Mouse (Mus musculus): ENCODE results near the gene Fbxo47. TPM values are rescaled to one million over a fixed set of nuclear protein-coding genes. Genes with fewer than 3 reads are reported as not detected.

Fbxo47 gene
- polyA plus RNA-seq, 1 experiment from 2014 or later: 0.60 TPM

GRCm38 (mm10) chr11:97897568-97898185 lies 13.7 kb upstream of the Fbxo47 start:
- Histone ChIP-seq H3K9ac (replicated peaks; ENCODE audit: low read length) (no peak overlapping the region), H3K27me3 (ENCODE audit: control insufficient read depth, insufficient read depth, low read length) (no peaks in the 10 kb centered on the region), H3K4me1 (ENCODE audit: control insufficient read depth, insufficient read depth, low read length) (no peaks in the 10 kb centered on the region), H3K9me3 (replicated peaks; ENCODE audit: control insufficient read depth, low read length) (no peaks in the 10 kb centered on the region), H3K36me3 (replicated peaks; ENCODE audit: control insufficient read depth, insufficient read depth, low read depth, low read length) (no peaks in the 10 kb centered on the region), H3K4me3 (ENCODE audit: low read depth, low read length) (no peak overlapping the region), H3K27ac (replicated peaks; ENCODE audit: low read depth, low read length) (no peak overlapping the region), H3K4me2 (ENCODE audit: low read depth, low read length) (no peak overlapping the region)
- ATAC-seq (replicated peaks; ENCODE audit: insufficient number of reproducible peaks, low FRiP score, low TSS enrichment, low read depth) (no peak), DNase-seq (ENCODE audit: low spot score) (no peak)
- WGBS: 73% methylated on average over 3 of the region's 3 CpGs

GRCm38 (mm10) chr11:97896655-97897054 lies 12.7 kb upstream of the Fbxo47 start:
- no peak for DNase-seq (ENCODE audit: low spot score)
- Histone ChIP-seq H3K4me1 (ENCODE audit: control insufficient read depth, insufficient read depth, low read length) (no peaks in the 10 kb centered on the region), H3K27ac (replicated peaks; ENCODE audit: low read depth, low read length) (no peak overlapping the region), H3K9me3 (replicated peaks; ENCODE audit: control insufficient read depth, low read length) (no peaks in the 10 kb centered on the region), H3K36me3 (replicated peaks; ENCODE audit: control insufficient read depth, insufficient read depth, low read depth, low read length) (no peaks in the 10 kb centered on the region), H3K4me3 (ENCODE audit: low read depth, low read length) (no peak overlapping the region), H3K4me2 (ENCODE audit: low read depth, low read length) (no peak overlapping the region), H3K27me3 (ENCODE audit: control insufficient read depth, insufficient read depth, low read length) (no peaks in the 10 kb centered on the region), H3K9ac (replicated peaks; ENCODE audit: low read length) (no peak overlapping the region)
- no peak for ATAC-seq (replicated peaks; ENCODE audit: insufficient number of reproducible peaks, low FRiP score, low TSS enrichment, low read depth)
- 81% methylated on average over 4 of the region's 4 CpGs for WGBS

GRCm38 (mm10) chr11:97891821-97892220 lies 7.9 kb upstream of the Fbxo47 start:
- no peak for ATAC-seq (replicated peaks; ENCODE audit: insufficient number of reproducible peaks, low FRiP score, low TSS enrichment, low read depth)

GRCm38 (mm10) chr11:97885296-97885915 lies 1.5 kb upstream of the Fbxo47 start:
- no peaks in the 10 kb centered on the region for H3K27me3 ChIP-seq (ENCODE audit: control insufficient read depth, insufficient read depth, low read length)
- H3K27ac ChIP-seq (replicated peaks; ENCODE audit: low read depth, low read length): no peak overlapping the region
- no peak overlapping the region for H3K4me3 ChIP-seq (ENCODE audit: low read depth, low read length)
- no peaks in the 10 kb centered on the region for H3K4me1 ChIP-seq (ENCODE audit: control insufficient read depth, insufficient read depth, low read length)
- no peak for ATAC-seq (replicated peaks; ENCODE audit: insufficient number of reproducible peaks, low FRiP score, low TSS enrichment, low read depth)
- WGBS: 95% methylated on average over 2 of the region's 2 CpGs
- no peak overlapping the region for H3K9ac ChIP-seq (replicated peaks; ENCODE audit: low read length)
- DNase-seq (ENCODE audit: low spot score): no peak
- no peaks in the 10 kb centered on the region for H3K9me3 ChIP-seq (replicated peaks; ENCODE audit: control insufficient read depth, low read length)
- H3K36me3 ChIP-seq (replicated peaks; ENCODE audit: control insufficient read depth, insufficient read depth, low read depth, low read length): no peaks in the 10 kb centered on the region
- H3K4me2 ChIP-seq (ENCODE audit: low read depth, low read length): no peak overlapping the region

More at GRCm38 (mm10) chr11:97891821-97892220, 7.9 kb upstream of the Fbxo47 start:
- Histone ChIP-seq H3K4me2 (ENCODE audit: low read depth, low read length) (no peak overlapping the region), H3K4me1 (ENCODE audit: control insufficient read depth, insufficient read depth, low read length) (no peaks in the 10 kb centered on the region), H3K27me3 (ENCODE audit: control insufficient read depth, insufficient read depth, low read length) (no peaks in the 10 kb centered on the region), H3K4me3 (ENCODE audit: low read depth, low read length) (no peak overlapping the region), H3K9me3 (replicated peaks; ENCODE audit: control insufficient read depth, low read length) (no peaks in the 10 kb centered on the region), H3K36me3 (replicated peaks; ENCODE audit: control insufficient read depth, insufficient read depth, low read depth, low read length) (no peaks in the 10 kb centered on the region), H3K9ac (replicated peaks; ENCODE audit: low read length) (no peak overlapping the region), H3K27ac (replicated peaks; ENCODE audit: low read depth, low read length) (no peak overlapping the region)
- 71% methylated on average over 5 of the region's 5 CpGs for WGBS
- DNase-seq (ENCODE audit: low spot score): no peak

- H3K4me1 ChIP-seq (ENCODE audit: control insufficient read depth, insufficient read depth, low read length): no peaks in the 10 kb centered on the region
- no peak overlapping the region for H3K27ac ChIP-seq (replicated peaks; ENCODE audit: low read depth, low read length)
- no peaks in the 10 kb centered on the region for H3K36me3 ChIP-seq (replicated peaks; ENCODE audit: control insufficient read depth, insufficient read depth, low read depth, low read length)
- DNase-seq (ENCODE audit: low spot score): no peak
- no peak for ATAC-seq (replicated peaks; ENCODE audit: insufficient number of reproducible peaks, low FRiP score, low TSS enrichment, low read depth)
- no peaks in the 10 kb centered on the region for H3K27me3 ChIP-seq (ENCODE audit: control insufficient read depth, insufficient read depth, low read length)
- peak overlapping the region; percentile 46 for H3K4me3 ChIP-seq (ENCODE audit: low read depth, low read length)
- 0 out of 2 replicates have a peak overlapping the region, but pooled peaks have one; percentile 2 for H3K9ac ChIP-seq (replicated peaks; ENCODE audit: low read length)
- H3K4me2 ChIP-seq (ENCODE audit: low read depth, low read length): peak overlapping the region; percentile 21; the same call in 1 of the 2 replicates
- no peaks in the 10 kb centered on the region for H3K9me3 ChIP-seq (replicated peaks; ENCODE audit: control insufficient read depth, low read length)
- 26% methylated on average over 7 of the region's 7 CpGs for WGBS
Observed at GRCm38 (mm10) chr11:97884601-97885185, 739 bp upstream of the Fbxo47 start.

GRCm38 (mm10) chr11:97883542-97883917 lies 424 bp downstream of the Fbxo47 start:
- Histone ChIP-seq H3K4me2 (ENCODE audit: low read depth, low read length) (peak overlapping the region; percentile 21), H3K36me3 (replicated peaks; ENCODE audit: control insufficient read depth, insufficient read depth, low read depth, low read length) (no peaks in the 10 kb centered on the region), H3K27ac (replicated peaks; ENCODE audit: low read depth, low read length) (peak overlapping the region; percentile 48), H3K9ac (replicated peaks; ENCODE audit: low read length) (peak overlapping the region; percentile 53), H3K9me3 (replicated peaks; ENCODE audit: control insufficient read depth, low read length) (no peaks in the 10 kb centered on the region), H3K27me3 (ENCODE audit: control insufficient read depth, insufficient read depth, low read length) (no peaks in the 10 kb centered on the region), H3K4me1 (ENCODE audit: control insufficient read depth, insufficient read depth, low read length) (no peaks in the 10 kb centered on the region), H3K4me3 (ENCODE audit: low read depth, low read length) (peak overlapping the region; percentile 46)
- ATAC-seq (replicated peaks; ENCODE audit: insufficient number of reproducible peaks, low FRiP score, low TSS enrichment, low read depth): no peak
- 3% methylated on average over 26 of the region's 26 CpGs for WGBS
- peak; percentile 78 for DNase-seq (ENCODE audit: low spot score)

GRCm38 (mm10) chr11:97880362-97880761 lies 3.6 kb downstream of the Fbxo47 start:
- H3K9ac ChIP-seq (replicated peaks; ENCODE audit: low read length): no peak overlapping the region
- no peak for ATAC-seq (replicated peaks; ENCODE audit: insufficient number of reproducible peaks, low FRiP score, low TSS enrichment, low read depth)
- no peaks in the 10 kb centered on the region for H3K27me3 ChIP-seq (ENCODE audit: control insufficient read depth, insufficient read depth, low read length)
- no peak for DNase-seq (ENCODE audit: low spot score)
- no peak overlapping the region for H3K4me2 ChIP-seq (ENCODE audit: low read depth, low read length)
- no peaks in the 10 kb centered on the region for H3K36me3 ChIP-seq (replicated peaks; ENCODE audit: control insufficient read depth, insufficient read depth, low read depth, low read length)
- no peaks in the 10 kb centered on the region for H3K9me3 ChIP-seq (replicated peaks; ENCODE audit: control insufficient read depth, low read length)
- WGBS: 89% methylated on average over 4 of the region's 4 CpGs
- no peak overlapping the region for H3K27ac ChIP-seq (replicated peaks; ENCODE audit: low read depth, low read length)
- H3K4me3 ChIP-seq (ENCODE audit: low read depth, low read length): no peak overlapping the region
- no peaks in the 10 kb centered on the region for H3K4me1 ChIP-seq (ENCODE audit: control insufficient read depth, insufficient read depth, low read length)

GRCm38 (mm10) chr11:97877341-97877740 lies 6.6 kb downstream of the Fbxo47 start:
- no peak overlapping the region for H3K4me2 ChIP-seq (ENCODE audit: low read depth, low read length)
- no peak overlapping the region for H3K27ac ChIP-seq (replicated peaks; ENCODE audit: low read depth, low read length)
- 87% methylated on average over 2 of the region's 2 CpGs for WGBS
- no peaks in the 10 kb centered on the region for H3K4me1 ChIP-seq (ENCODE audit: control insufficient read depth, insufficient read depth, low read length)
- no peaks in the 10 kb centered on the region for H3K27me3 ChIP-seq (ENCODE audit: control insufficient read depth, insufficient read depth, low read length)
- DNase-seq (ENCODE audit: low spot score): no peak
- H3K4me3 ChIP-seq (ENCODE audit: low read depth, low read length): no peak overlapping the region
- H3K9ac ChIP-seq (replicated peaks; ENCODE audit: low read length): no peak overlapping the region
- no peaks in the 10 kb centered on the region for H3K9me3 ChIP-seq (replicated peaks; ENCODE audit: control insufficient read depth, low read length)
- no peak for ATAC-seq (replicated peaks; ENCODE audit: insufficient number of reproducible peaks, low FRiP score, low TSS enrichment, low read depth)
- no peaks in the 10 kb centered on the region for H3K36me3 ChIP-seq (replicated peaks; ENCODE audit: control insufficient read depth, insufficient read depth, low read depth, low read length)

All from embryonic facial prominence, embryonic 11.5 days (tissue).